Mouse (Mus musculus) CH12F3 (cell line): ENCODE results near the gene Trim38.

Source experiments
- in situ Hi-C: fragments of 300-500 bp; cut with MboI; formaldehyde crosslinking; loops from 2 replicates; pipeline ENCODE4 v1.14.3; 2020; ENCODE audit warnings: low sequenced_read_pairs

Gene Trim38

DNA sequence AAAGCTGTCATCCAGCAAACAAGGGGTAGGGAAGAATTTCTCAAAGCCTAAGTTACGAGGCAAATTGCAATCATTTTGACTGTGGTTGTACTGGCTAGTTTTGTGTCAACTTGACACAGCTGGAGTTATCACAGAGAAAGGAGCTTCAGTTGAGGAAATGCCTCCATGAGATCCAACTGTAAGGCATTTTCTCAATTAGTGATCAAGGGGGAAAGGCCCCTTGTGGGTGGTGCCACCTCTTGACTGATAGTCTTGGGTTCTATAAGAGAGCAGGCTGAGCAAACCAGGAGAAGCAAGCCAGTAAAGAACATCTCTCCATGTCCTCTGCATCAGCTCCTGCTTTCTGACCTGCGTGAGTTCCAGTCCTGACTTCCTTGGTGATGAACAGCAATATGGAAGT is at the start of gene Trim38:
Gene Trim38 (plus strand): TSS at position 301 of the 400 bp plus-strand sequence.
- in situ Hi-C loops, result loop anchor here (25.0 kb wide), 1 partner anchor 1732 kb away; the partner anchor contains the start of genes Hist1h2ag, Hist1h2ah, Hist1h2bj and Hist1h2bk

- in situ Hi-C loops, result no loop called here
Observed at GRCm38 (mm10) chr13:23724239-23724638, 45.5 kb upstream of the Trim38 start.

DNA sequence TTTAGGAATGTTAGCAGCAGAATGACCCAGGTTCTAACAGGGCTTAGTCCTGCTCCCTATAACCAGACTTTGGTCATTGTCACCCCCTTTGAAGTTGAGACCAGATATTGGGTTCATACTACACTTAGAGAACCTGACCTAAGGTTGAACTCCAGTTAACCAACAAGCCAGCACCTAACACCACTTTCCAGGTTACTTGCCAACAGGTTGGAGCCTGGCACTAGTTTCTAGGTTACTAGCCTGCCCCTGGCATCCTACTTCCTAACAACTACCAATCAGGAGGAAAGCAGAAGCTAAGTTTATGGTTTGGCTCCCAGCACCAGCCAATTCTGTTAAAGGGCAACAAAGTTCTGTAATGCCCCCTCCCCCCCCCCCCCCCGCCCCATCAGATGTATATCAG is 44.5 kb upstream of the Trim38 start:
- in situ Hi-C loops, result no loop called here

DNA sequence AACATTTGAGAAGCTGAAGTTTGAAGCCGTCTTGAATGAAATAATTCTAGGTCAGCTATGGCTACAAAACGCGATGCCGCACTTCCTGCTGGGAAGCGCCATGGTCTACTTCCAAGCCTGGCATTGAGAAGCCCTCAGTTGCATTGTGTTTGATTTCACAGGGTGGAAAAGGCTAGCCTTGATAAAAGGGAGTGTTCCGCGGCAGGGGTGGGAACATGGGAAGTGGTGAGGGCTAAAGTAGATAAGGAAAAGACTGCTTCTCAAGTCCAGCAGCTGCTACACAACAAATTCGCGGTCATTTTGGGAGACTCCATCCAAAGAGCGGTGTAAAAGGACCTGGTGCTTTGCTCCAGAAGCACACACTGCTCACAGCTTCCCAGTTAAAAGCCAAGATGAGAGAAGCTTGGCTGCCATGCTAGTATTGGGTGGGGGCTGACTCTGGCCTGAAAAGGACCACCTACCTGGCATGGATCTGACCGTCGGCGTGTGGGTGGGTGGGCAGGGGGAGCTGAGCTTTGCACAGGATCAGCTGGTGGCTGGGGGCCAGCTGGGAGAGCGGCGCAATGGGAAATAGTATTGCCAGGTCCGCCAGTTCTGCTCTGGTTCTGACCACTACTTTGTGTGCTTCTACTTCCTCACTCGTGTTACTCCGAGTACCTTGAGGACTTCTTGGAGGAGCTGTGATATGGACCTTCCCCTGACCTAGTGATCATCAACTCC is 41.1 kb upstream of the Trim38 start:
- in situ Hi-C loops, result no loop called here

DNA sequence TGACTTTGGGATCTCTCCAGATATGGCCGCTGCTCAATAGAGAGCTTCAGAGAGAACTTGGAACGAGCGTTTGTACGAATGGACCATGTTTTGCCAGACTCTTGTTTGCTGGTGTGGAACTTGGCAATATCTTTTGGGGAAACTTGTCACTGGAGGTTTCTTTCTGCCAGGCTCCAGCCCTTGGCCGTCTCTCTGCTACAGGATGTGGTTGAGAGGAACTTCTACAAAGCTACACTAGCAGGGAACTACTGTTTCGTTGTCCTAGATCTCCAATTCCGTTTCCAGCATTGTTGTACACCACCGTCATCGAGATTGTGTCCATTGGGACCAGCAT is 40.6 kb upstream of the Trim38 start:
- in situ Hi-C loops, result no loop called here

DNA sequence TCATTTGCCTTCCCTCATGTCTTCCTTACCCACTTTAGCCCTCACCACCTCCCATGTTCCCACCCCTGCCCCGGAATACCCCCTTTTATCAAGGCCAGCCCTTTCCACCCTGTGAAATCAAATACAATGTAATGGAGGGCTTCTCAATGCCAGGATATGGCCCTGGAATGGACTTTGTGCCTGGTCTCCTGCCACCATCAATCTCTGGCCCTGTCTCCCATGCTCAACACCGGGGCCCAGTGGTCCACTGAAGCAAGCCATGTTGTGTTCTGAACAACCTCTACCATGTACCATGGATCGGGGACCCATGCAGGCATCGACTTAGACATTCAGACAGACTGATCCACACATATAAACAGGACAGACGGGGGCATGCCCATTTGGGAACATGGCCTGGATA is 40.0 kb upstream of the Trim38 start:
- in situ Hi-C loops, result no loop called here

DNA sequence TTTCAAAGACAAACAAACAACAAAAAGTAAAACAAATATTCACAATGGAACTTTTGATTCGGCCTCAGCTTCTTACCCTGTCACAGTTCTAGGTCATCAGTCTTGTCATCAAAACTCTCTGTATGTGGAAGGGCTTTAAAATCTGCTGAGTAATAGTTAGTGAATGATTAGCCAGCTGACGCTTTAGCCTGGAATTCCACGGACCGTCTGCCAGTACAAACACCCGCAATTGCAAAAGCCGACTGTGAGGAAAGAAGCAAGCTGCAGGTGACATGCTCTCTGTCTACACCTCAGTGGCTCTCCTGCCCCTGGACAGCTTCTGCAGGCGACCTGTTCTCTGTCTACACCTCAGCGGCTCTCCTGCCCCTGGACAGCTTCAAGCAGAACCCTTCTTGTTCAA is 39.2 kb upstream of the Trim38 start:
- in situ Hi-C loops, result no loop called here

- in situ Hi-C loops, result no loop called here
Observed at GRCm38 (mm10) chr13:23732156-23732804, 37.4 kb upstream of the Trim38 start.

DNA sequence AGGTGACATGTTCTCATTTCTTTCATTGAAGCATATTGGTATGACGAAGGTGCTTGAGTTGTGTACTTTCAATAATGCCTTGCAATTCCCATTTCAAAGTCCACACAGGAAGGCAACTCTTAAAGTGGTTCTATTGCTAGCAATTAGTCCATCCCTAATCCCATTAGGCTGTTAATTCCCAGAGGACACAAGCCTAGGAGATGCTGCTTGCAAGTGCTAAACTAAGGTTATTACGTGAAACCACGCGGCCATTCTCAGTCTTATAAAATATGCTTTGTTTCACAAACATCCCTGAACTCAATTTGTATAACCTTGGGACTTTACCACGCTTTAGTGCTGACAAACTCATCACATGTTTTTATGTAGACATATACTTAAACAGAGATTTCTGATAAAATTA is 32.6 kb upstream of the Trim38 start:
- in situ Hi-C loops, result no loop called here

DNA sequence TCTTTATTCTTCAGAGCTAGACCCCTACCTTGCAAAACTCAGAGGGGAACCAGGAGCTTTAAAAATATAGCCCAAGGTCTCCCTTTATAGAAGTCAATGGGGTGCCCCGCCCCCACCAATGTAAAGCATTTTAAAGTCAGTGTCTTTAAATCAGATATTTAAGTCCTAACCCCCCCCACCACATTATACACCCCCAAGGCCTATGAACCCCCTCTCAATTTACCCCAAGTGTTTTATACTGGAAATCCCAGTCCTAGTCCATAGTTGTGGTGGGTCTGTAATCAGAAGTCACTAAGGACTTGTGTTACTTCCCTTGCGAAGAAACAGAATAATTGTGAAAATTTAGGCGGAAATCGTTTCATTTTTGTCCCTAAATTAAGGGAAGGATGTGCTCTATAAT is 31.7 kb upstream of the Trim38 start:
- in situ Hi-C loops, result no loop called here

- in situ Hi-C loops, result no loop called here
Observed at GRCm38 (mm10) chr13:23738677-23739068, 31.0 kb upstream of the Trim38 start, which contains the start of gene Hist1h1c. Gene Hist1h1c (plus strand): TSS chr13:23738808.

DNA sequence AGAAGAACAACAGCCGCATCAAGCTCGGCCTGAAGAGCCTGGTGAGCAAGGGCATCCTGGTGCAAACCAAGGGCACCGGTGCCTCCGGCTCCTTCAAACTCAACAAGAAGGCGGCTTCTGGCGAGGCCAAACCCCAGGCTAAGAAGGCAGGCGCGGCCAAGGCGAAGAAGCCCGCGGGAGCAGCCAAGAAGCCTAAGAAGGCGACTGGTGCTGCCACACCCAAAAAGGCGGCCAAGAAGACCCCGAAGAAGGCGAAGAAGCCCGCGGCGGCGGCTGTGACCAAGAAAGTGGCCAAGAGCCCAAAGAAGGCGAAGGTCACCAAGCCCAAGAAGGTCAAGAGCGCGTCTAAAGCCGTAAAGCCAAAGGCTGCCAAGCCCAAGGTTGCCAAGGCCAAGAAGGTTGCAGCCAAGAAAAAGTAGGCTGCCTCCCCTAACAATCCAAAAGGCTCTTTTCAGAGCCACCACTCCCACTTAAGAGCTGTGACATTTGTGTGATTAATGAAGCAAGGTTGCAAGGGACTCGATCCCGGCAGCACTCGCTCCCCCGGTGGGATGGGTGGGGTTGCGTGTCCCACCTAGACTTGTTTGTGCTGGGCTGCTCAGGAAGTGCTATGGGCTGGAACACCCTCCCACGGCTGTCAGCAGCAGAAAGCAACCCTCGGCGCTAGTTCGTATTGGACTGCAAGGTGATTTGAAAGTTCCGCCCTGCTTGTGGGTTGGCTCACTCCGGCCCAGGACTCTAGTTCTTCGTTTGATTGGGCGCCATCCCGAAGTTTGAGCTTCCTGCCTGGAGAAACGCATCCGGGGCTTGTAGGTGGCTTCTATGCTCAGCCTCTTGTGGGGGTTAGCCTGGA is 30.4 kb upstream of the Trim38 start:
- in situ Hi-C loops, result no loop called here

GRCm38 (mm10) chr13:23739922-23740252 is 29.8 kb upstream of the Trim38 start:
- in situ Hi-C loops, result no loop called here

- in situ Hi-C loops, result no loop called here
Observed at GRCm38 (mm10) chr13:23740256-23740840, 29.4 kb upstream of the Trim38 start.

DNA sequence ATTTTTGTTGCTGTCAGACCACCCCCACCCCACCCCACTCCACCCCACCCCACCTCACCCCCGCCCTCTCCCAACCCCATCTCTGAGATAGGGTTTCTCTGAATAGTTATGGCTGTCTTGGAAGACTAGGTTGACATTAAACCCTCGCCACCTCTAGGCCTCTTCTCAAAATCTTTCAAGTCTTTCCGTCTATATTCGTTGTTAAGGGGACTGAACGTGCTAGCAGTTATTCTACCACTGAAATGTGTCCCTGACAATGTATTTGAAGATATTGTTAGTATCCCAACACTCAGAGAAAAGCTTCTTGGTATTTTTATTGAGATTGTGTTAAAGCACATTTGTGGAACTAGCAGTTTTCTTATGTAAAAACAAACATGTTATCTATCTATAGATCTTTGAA is 28.8 kb upstream of the Trim38 start:
- in situ Hi-C loops, result no loop called here

GRCm38 (mm10) chr13:23742007-23742406 is 27.7 kb upstream of the Trim38 start:
- in situ Hi-C loops, result no loop called here

DNA sequence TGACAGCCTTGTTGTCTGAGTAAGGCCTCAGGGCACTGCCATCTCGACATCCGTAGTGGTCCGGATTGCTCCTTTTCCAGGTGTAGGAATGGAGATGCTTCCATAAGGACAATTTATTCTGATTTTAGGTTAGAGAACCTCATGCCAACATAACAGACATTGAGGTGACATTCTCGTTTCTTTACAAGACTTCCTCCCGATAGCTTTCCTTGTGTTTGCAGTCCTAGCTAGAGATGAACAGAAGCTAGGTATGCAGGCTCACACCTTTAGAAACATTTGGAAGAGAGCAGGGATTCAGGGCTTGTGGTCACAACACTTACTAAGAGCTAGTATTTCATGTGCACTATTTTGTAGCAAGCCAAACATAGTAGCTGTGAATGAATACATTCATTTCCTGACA is 26.5 kb upstream of the Trim38 start:
- in situ Hi-C loops, result no loop called here

- in situ Hi-C loops, result no loop called here
Observed at GRCm38 (mm10) chr13:23743963-23744362, 25.8 kb upstream of the Trim38 start.

- in situ Hi-C loops, result no loop called here
Observed at GRCm38 (mm10) chr13:23744421-23745380, 25.0 kb upstream of the Trim38 start.
